Mouse (Mus musculus) spleen, adult 2 months (tissue): ENCODE measurements around the gene Rasgrp3.

Experiments used
- CTCF ChIP-seq: fragments of 200-500 bp; IDR thresholded peaks from 2 replicates; pipeline ENCODE4 v1.5.1; 2011; ENCODE audit warnings: mild to moderate bottlenecking, inconsistent platforms; ENCODE audit not compliant: insufficient read depth, insufficient read length, insufficient replicate concordance; ENCODE audit errors: extremely low read depth
- POLR2A ChIP-seq: fragments of 200-500 bp; IDR thresholded peaks from 2 replicates; pipeline ENCODE4 v1.6.1; 2011; ENCODE audit warnings: low read depth, low read length, inconsistent platforms

GRCm38 (mm10) chr17:75539130-75539529, 103.4 kb downstream of the Rasgrp3 start:
- TF ChIP-seq POLR2A = no peak
- TF ChIP-seq CTCF = no peak
